Mouse (Mus musculus): Measurements from ENCODE around the gene Ptpa.

DNA sequence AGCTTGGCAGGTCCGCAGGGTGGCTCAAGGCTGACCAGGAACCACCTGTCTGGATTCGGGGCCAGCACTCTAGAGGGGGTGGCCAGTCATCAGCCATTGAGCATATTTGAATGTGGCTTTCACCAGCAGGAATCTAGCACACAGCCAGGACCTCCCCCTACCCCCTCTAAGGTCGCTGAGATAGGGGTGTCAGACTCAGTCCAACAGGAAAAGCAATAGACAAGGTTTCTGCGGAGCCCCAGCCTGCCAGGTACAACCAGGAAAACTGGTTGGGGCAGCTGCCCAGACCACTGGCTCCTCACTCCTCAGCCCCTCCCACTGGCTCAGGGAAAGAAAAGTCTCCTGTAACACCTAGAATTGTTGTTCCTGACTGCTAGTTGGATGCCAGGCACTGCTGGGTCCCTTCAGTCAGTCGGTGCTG, 47.5 kb downstream of the Ptpa start:
- TF ChIP-seq CTCF (IDR thresholded peaks at IDR 0.05; ENCODE audit: low read depth) (no peak), EP300 (IDR thresholded peaks at IDR 0.05; ENCODE audit: low read depth) (no peak)

All from heart, postnatal 0 days (tissue).